Mouse (Mus musculus) kidney, adult 2 months (tissue): ENCODE data around the gene Dhh. TPM values are rescaled to one million over a fixed set of nuclear protein-coding genes. Genes with fewer than 3 reads are reported as not detected.

Experiments
- DNase-seq: peaks from one replicate; pipeline ENCODE4 v3.0.0; 2021
- H3K27ac ChIP-seq: fragments of 200-500 bp; 2 replicates; pipeline ENCODE4 v1.5.1; 2012; ENCODE audit warnings: low read depth, low read length, control low read depth, inconsistent platforms; ENCODE audit not compliant: insufficient read depth
- H3K27me3 ChIP-seq: fragments of 200-500 bp; replicated peaks from 2 replicates; pipeline ENCODE4 v1.6.1; 2012; ENCODE audit warnings: mild to moderate bottlenecking, moderate library complexity, low read length, inconsistent platforms; ENCODE audit not compliant: control insufficient read depth, insufficient read depth
- H3K36me3 ChIP-seq: fragments of 200-500 bp; 2 replicates; pipeline ENCODE4 v1.6.1; 2012; ENCODE audit warnings: mild to moderate bottlenecking, moderate library complexity, low read length, inconsistent platforms; ENCODE audit not compliant: control insufficient read depth, insufficient read depth
- H3K4me1 ChIP-seq: fragments of 200-500 bp; 2 replicates; pipeline ENCODE4 v1.6.1; 2011; ENCODE audit warnings: low read length; ENCODE audit not compliant: control insufficient read depth, insufficient read depth
- H3K4me3 ChIP-seq: fragments of 200-500 bp; 2 replicates; pipeline ENCODE4 v1.5.1; 2011; ENCODE audit warnings: mild to moderate bottlenecking, low read depth, low read length, control low read depth; ENCODE audit not compliant: insufficient read depth
- CTCF ChIP-seq: fragments of 200-500 bp; conservative IDR thresholded peaks from 2 replicates; pipeline ENCODE4 v1.5.1; 2011; ENCODE audit warnings: low read depth, mild to moderate bottlenecking, control low read depth, low read length, moderate library complexity, mixed read lengths; ENCODE audit not compliant: insufficient read depth, insufficient read length
- POLR2A ChIP-seq: fragments of 200-500 bp; IDR thresholded peaks from one replicate; pipeline ENCODE4 v1.6.1; 2011; ENCODE audit warnings: low read depth, low read length, control low read depth
- WGBS: fragments of 180-500 bp; shearing (Covaris S2); methylation state at CpG from one replicate; pipeline ENCODE4 v1.1.7; 2018; 5-methylcytosine and 5-hydroxymethylcytosine counted together
- polyA plus RNA-seq: library from polyadenylated mRNA; depleted of rRNA; stranded (reverse); fragments of >200 nt; gene quantifications from 2 replicates; pipeline ENCODE4 v1.2.3, GENCODE M21; 2012

Gene Dhh
- polyA plus RNA-seq, 1 experiment = 1.2 TPM

- no peak for TF ChIP-seq CTCF
- no peak for TF ChIP-seq POLR2A
- H3K27me3 ChIP-seq = no peaks in the 10 kb centered on the region
- no peak overlapping the region for H3K27ac ChIP-seq
- peaks cover 8% of the 10 kb centered on the region for H3K36me3 ChIP-seq
- 19% methylated on average over 6 of the region's 6 CpGs for WGBS
- H3K4me3 ChIP-seq = no peak overlapping the region
- peaks cover 23% of the 10 kb centered on the region for H3K4me1 ChIP-seq
- DNase-seq = peak; percentile 72
Observed at GRCm38 (mm10) chr15:98867321-98867720, 31.0 kb downstream of the Dhh start.

- Histone ChIP-seq H3K4me1 (peaks cover 23% of the 10 kb centered on the region), H3K36me3 (peaks cover 11% of the 10 kb centered on the region), H3K27me3 (no peaks in the 10 kb centered on the region), H3K4me3 (no peak overlapping the region), H3K27ac (no peak overlapping the region)
- no peak for TF ChIP-seq POLR2A
- TF ChIP-seq CTCF = no peak
- DNase-seq = no peak
- WGBS = 87% methylated on average over 5 of the region's 5 CpGs
Observed at GRCm38 (mm10) chr15:98866501-98866900, 31.8 kb downstream of the Dhh start.

DNA sequence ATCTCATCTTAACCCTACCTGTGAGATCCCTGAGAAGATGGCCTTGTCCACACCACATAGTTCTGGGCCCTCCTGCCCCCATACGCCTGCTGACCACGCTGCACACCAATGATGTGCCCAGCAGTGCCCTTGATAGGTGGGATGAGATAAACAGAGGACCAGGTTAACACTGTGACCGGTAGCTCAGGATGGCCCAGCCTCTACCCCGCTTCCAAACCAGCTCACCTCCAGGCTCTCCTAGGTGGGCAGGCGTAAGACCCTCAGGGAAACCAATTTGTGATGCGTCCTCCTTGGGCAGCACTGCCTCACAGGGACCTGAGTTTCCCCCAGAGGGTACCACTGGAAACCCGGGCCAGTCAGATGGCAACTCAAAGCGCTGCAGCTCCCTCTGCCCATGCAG is 32.6 kb downstream of the Dhh start:
- WGBS = 96% methylated on average over 8 of the region's 8 CpGs
- H3K4me3 ChIP-seq = no peak overlapping the region
- no peak for TF ChIP-seq CTCF
- no peak for TF ChIP-seq POLR2A
- DNase-seq = no peak
- peaks cover 23% of the 10 kb centered on the region for H3K4me1 ChIP-seq
- no peaks in the 10 kb centered on the region for H3K27me3 ChIP-seq
- peaks cover 13% of the 10 kb centered on the region for H3K36me3 ChIP-seq
- H3K27ac ChIP-seq = no peak overlapping the region

DNA sequence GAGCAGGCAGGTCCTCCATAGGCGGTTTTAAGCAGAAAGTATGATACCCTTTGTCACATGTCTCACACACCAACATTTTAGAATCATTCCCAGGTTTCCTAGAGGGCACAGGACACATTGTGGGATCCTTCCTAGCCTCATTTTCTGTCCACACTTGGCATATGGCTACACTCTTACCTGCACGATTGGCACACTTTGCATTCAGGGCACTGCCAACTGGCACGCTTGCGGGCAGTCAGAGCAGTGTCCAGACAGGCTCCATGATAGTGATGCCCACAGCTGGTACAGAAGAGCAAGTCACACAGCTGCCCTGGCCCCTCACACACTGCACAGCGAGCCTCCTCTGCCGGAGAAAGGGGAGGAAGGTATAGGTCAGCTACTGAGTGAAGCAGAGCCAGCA is 33.4 kb downstream of the Dhh start:
- 93% methylated on average over 6 of the region's 6 CpGs for WGBS
- no peak for DNase-seq

GRCm38 (mm10) chr15:98863451-98863958 is 34.8 kb downstream of the Dhh start:
- peaks cover 13% of the 10 kb centered on the region for H3K36me3 ChIP-seq
- peaks cover 9% of the 10 kb centered on the region for H3K4me1 ChIP-seq
- H3K4me3 ChIP-seq = no peak overlapping the region
- TF ChIP-seq POLR2A (no peak), CTCF (no peak)
- DNase-seq = no peak
- no peaks in the 10 kb centered on the region for H3K27me3 ChIP-seq
- H3K27ac ChIP-seq = no peak overlapping the region
- WGBS = 87% methylated on average over 12 of the region's 12 CpGs

More for the DNA sequence above, 33.4 kb downstream of the Dhh start:
- Histone ChIP-seq H3K27ac (no peak overlapping the region), H3K4me3 (no peak overlapping the region), H3K27me3 (no peaks in the 10 kb centered on the region), H3K36me3 (peaks cover 13% of the 10 kb centered on the region), H3K4me1 (peaks cover 23% of the 10 kb centered on the region)
- TF ChIP-seq CTCF = no peak

DNA sequence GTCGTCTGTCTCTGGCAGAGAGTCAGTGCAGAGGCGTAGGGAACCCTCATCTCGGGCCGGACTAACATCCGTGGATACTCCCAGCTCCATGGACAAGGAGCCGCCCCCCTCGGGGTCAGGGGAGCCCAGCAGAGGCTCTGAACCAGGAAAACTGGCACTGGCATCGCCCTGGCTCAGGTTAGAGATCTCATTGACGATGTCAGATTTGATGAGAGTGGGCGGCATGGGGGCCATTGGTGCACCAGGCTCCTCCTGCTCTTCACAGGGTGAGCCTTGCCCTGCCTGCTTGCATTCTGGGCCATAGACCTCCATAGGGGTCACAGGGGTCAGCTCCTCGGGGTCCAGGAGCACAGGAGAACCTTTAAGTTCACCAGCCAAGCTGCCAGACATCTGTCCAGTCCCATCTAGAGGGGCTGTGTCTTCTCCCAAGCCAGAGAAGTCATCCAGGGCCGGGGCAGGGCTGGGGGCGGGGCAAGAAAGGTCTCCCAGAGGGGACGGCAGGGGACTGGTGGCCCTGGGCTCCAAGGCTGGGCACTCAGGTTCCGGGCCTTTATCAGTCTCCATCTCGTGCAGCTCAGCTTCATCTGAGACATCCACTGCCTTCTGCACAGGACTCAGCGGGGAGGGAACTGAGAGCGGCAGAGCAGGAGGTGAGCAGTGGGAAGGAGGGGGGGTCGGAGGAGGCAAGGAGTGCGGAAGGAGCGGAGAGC is 36.5 kb downstream of the Dhh start:
- Histone ChIP-seq H3K36me3 (peaks cover 16% of the 10 kb centered on the region), H3K27ac (no peak overlapping the region), H3K4me3 (no peak overlapping the region), H3K4me1 (no peaks in the 10 kb centered on the region), H3K27me3 (no peaks in the 10 kb centered on the region)
- TF ChIP-seq CTCF (no peak), POLR2A (no peak)
- WGBS = 84% methylated on average over 21 of the region's 21 CpGs
- DNase-seq = no peak

DNA sequence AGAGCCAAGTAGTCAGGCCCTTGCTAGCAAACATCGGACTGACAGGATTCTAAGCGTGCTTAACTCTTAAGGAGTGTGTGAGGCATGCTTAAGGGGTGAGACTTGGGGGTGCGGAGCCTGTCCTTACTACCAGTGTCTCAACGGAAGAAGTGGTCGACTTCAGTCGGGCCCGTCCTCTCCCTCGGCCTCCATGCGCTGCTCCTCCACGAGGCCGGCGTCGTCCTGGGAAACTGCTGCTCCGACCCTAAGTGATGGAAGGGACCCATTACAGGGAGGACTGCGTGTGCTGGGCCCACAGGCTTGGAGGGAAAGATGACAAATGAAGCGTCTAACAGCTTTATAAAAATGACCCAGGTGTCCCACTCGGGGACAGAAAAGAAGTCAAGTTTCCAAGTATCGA is 37.4 kb downstream of the Dhh start:
- peaks cover 16% of the 10 kb centered on the region for H3K36me3 ChIP-seq
- no peak for TF ChIP-seq POLR2A
- TF ChIP-seq CTCF = no peak
- H3K27me3 ChIP-seq = no peaks in the 10 kb centered on the region
- H3K4me3 ChIP-seq = no peak overlapping the region
- no peak for DNase-seq
- no peaks in the 10 kb centered on the region for H3K4me1 ChIP-seq
- H3K27ac ChIP-seq = no peak overlapping the region
- WGBS = 93% methylated on average over 18 of the region's 18 CpGs
